Mouse (Mus musculus): ENCODE results near the gene Ctse.
"Not testable (repeated sequence)": the region's sequence is repeated elsewhere in the genome, so short reads cannot be mapped to it uniquely, and the experiment has no call there.

Gene Ctse

GRCm38 (mm10) chr1:131637791-131638540, at the start of gene Ctse:
Ctse (plus strand) TSS chr1:131638306.
- DNase-seq (ENCODE audit: low read depth, low spot score): no peak

- no peak for DNase-seq (ENCODE audit: low read depth, low spot score)
These were observed 39.2 kb upstream of the Ctse start, which contains the start of gene Avpr1b for GRCm38 (mm10) chr1:131598905-131599304. Avpr1b (plus strand) TSS chr1:131599239.

- DNase-seq (ENCODE audit: low read depth, low spot score): no peak
These were observed 37.8 kb upstream of the Ctse start for GRCm38 (mm10) chr1:131600314-131600713.

- no peak for DNase-seq (ENCODE audit: low read depth, low spot score)
These were observed 31.4 kb upstream of the Ctse start for GRCm38 (mm10) chr1:131606719-131607118.

GRCm38 (mm10) chr1:131612556-131613155, 25.4 kb upstream of the Ctse start:
- DNase-seq (ENCODE audit: low read depth, low spot score): no peak

- peak; percentile 88 for DNase-seq (ENCODE audit: low read depth, low spot score)
These were observed 24.6 kb upstream of the Ctse start for GRCm38 (mm10) chr1:131613361-131614133.

- no peak for DNase-seq (ENCODE audit: low read depth, low spot score)
These were observed 23.5 kb upstream of the Ctse start for GRCm38 (mm10) chr1:131614641-131615040.

GRCm38 (mm10) chr1:131616131-131616530, 22.0 kb upstream of the Ctse start:
- no peak for DNase-seq (ENCODE audit: low read depth, low spot score)

- no peak for DNase-seq (ENCODE audit: low read depth, low spot score)
These were observed 21.4 kb upstream of the Ctse start for GRCm38 (mm10) chr1:131616546-131617220.

GRCm38 (mm10) chr1:131618576-131618975, 19.5 kb upstream of the Ctse start:
- DNase-seq (ENCODE audit: low read depth, low spot score): peak; percentile 19

- no peak for DNase-seq (ENCODE audit: low read depth, low spot score)
These were observed 18.8 kb upstream of the Ctse start for GRCm38 (mm10) chr1:131619348-131619747.

GRCm38 (mm10) chr1:131623644-131624043, 14.5 kb upstream of the Ctse start:
- no peak for DNase-seq (ENCODE audit: low read depth, low spot score)

GRCm38 (mm10) chr1:131624175-131624835, 13.8 kb upstream of the Ctse start:
- no peak for DNase-seq (ENCODE audit: low read depth, low spot score)

GRCm38 (mm10) chr1:131626200-131626599, 11.9 kb upstream of the Ctse start:
- DNase-seq (ENCODE audit: low read depth, low spot score): no peak

- not testable (repeated sequence) for DNase-seq (ENCODE audit: low read depth, low spot score)
These were observed 5.9 kb upstream of the Ctse start for GRCm38 (mm10) chr1:131632216-131632615.

GRCm38 (mm10) chr1:131634495-131634894, 3.6 kb upstream of the Ctse start:
- DNase-seq (ENCODE audit: low read depth, low spot score): no peak

GRCm38 (mm10) chr1:131638541-131639421, 675 bp downstream of the Ctse start:
- no peak for DNase-seq (ENCODE audit: low read depth, low spot score)

GRCm38 (mm10) chr1:131640062-131640461, 2.0 kb downstream of the Ctse start:
- DNase-seq (ENCODE audit: low read depth, low spot score): no peak

GRCm38 (mm10) chr1:131641565-131641964, 3.5 kb downstream of the Ctse start:
- DNase-seq (ENCODE audit: low read depth, low spot score): no peak

GRCm38 (mm10) chr1:131642251-131642650, 4.1 kb downstream of the Ctse start:
- DNase-seq (ENCODE audit: low read depth, low spot score): no peak

Data from 3T3-L1 (cell line).